Comparison of ENCODE assay signal across 19 mouse cellular contexts in genomic region chr4:133620668-133621067, GRCm38 (mm10). TPM values are rescaled to one million over a fixed set of nuclear protein-coding genes. Genes with fewer than 3 reads are reported as not detected.
DNase-seq lines count a peak whose midpoint lies in the region; ATAC-seq and TF ChIP-seq lines count a peak whose summit lies in the region.
"Had no signal": no experiment of that assay in that cellular context is flagged by ENCODE, and none has a peak within 500 bp of the region (broad histone marks: within the 10 kb centered on the region; RNA-seq: fewer than 3 reads in every experiment).

No protein-coding gene starts in this region.

- peaks cover 12% of the 10 kb centered on the region; the same call in 1 of the 2 replicates for H3K4me1 ChIP-seq in heart, embryonic 11.5 days (ENCODE audit: control insufficient read depth, insufficient read depth, low read length)
- H3K4me1 ChIP-seq in spleen, adult 2 months (ENCODE audit: control insufficient read depth, insufficient read depth, insufficient read length): peaks cover 42% of the 10 kb centered on the region
- H3K4me1 ChIP-seq in brown adipose tissue, adult 24 weeks (ENCODE audit: control insufficient read depth, insufficient read depth, insufficient read length, low read length): peaks cover 35% of the 10 kb centered on the region
- H3K4me1 ChIP-seq in hindbrain, embryonic 13.5 days (replicated peaks): no peaks in the 10 kb centered on the region
- H3K4me1 ChIP-seq: midbrain, embryonic 15.5 days; neural tube, embryonic 13.5 days had no signal

- no peak for DNase-seq in heart, adult 18-20 months
- DNase-seq in spleen, adult 2 months (ENCODE audit: low read depth in 1 of 2, low spot score in 2 of 2): peak in 1 of 2 experiments; percentile 54
- DNase-seq in spleen, adult 18-20 months: no peak
- DNase-seq in thymus, postnatal 25 days: peak; percentile 46
- no peak for DNase-seq in adrenal gland, adult 8-10 months
- DNase-seq: cerebellum, adult 8-10 months; embryo, embryonic 11 days; forebrain, postnatal 0 days; gastrocnemius, postnatal 25 days; kidney, adult 11 months; kidney, postnatal 25 days; left cerebral cortex, postnatal 4 days; lung, adult 18-20 months had no signal

- TF ChIP-seq CTCF in spleen, adult 2 months (IDR thresholded peaks at IDR 0.05; ENCODE audit: extremely low read depth, insufficient read depth, insufficient read length, insufficient replicate concordance): no peak

- peak overlapping the region; percentile 34; the same call in 1 of the 2 replicates for H3K9ac ChIP-seq in heart, embryonic 11.5 days (ENCODE audit: low read depth, low read length)
- no peak overlapping the region for H3K9ac ChIP-seq in hindbrain, embryonic 13.5 days
- H3K9ac ChIP-seq: forebrain, postnatal 0 days; midbrain, embryonic 15.5 days; neural tube, embryonic 13.5 days had no signal

- H3K4me2 ChIP-seq in heart, embryonic 11.5 days: no peak overlapping the region
- no peak overlapping the region for H3K4me2 ChIP-seq in hindbrain, embryonic 13.5 days
- H3K4me2 ChIP-seq: midbrain, embryonic 15.5 days; neural tube, embryonic 13.5 days had no signal

- no peak overlapping the region for H3K27ac ChIP-seq in heart, embryonic 11.5 days (ENCODE audit: low read depth, low read length)
- H3K27ac ChIP-seq in spleen, adult 2 months (ENCODE audit: insufficient read depth, low read length): peak overlapping the region; percentile 90
- peak overlapping the region; percentile 19; the same call in 1 of the 2 replicates for H3K27ac ChIP-seq in brown adipose tissue, adult 24 weeks (replicated peaks; ENCODE audit: low read depth, low read length)
- H3K27ac ChIP-seq in hindbrain, embryonic 13.5 days: no peak overlapping the region
- H3K27ac ChIP-seq: macrophage; midbrain, embryonic 15.5 days; neural tube, embryonic 13.5 days had no signal

- peaks cover 6% of the 10 kb centered on the region for H3K36me3 ChIP-seq in heart, embryonic 11.5 days (ENCODE audit: control insufficient read depth, insufficient read depth, low read length)
- peaks cover 17% of the 10 kb centered on the region for H3K36me3 ChIP-seq in spleen, adult 2 months (ENCODE audit: control insufficient read depth, insufficient read depth, low read length)
- H3K36me3 ChIP-seq in hindbrain, embryonic 13.5 days: peaks cover 63% of the 10 kb centered on the region

- no peaks in the 10 kb centered on the region for H3K27me3 ChIP-seq in heart, embryonic 11.5 days (ENCODE audit: control insufficient read depth, insufficient read depth, low read length)
- no peaks in the 10 kb centered on the region for H3K27me3 ChIP-seq in spleen, adult 2 months (ENCODE audit: control insufficient read depth, insufficient read depth, low read length)
- H3K27me3 ChIP-seq in hindbrain, embryonic 13.5 days: no peaks in the 10 kb centered on the region
- H3K27me3 ChIP-seq: midbrain, embryonic 15.5 days; neural tube, embryonic 13.5 days had no signal

- H3K9me3 ChIP-seq in heart, embryonic 11.5 days (replicated peaks; ENCODE audit: control insufficient read depth, low read length): no peaks in the 10 kb centered on the region
- no peaks in the 10 kb centered on the region for H3K9me3 ChIP-seq in hindbrain, embryonic 13.5 days
- H3K9me3 ChIP-seq: midbrain, embryonic 15.5 days; neural tube, embryonic 13.5 days had no signal

- no peak for TF ChIP-seq POLR2A in spleen, adult 2 months (IDR thresholded peaks at IDR 0.05; ENCODE audit: low read depth, low read length)

- ATAC-seq in heart, embryonic 11.5 days (replicated peaks; ENCODE audit: insufficient number of reproducible peaks, low FRiP score, low TSS enrichment): no peak
- no peak for ATAC-seq in hindbrain, embryonic 13.5 days (ENCODE audit: low FRiP score)
- ATAC-seq: forebrain, postnatal 0 days; midbrain, embryonic 15.5 days had no signal

- WGBS in heart, embryonic 11.5 days (ENCODE audit: insufficient replicate concordance): 77% methylated on average over 8 of the region's 8 CpGs
- WGBS in spleen, adult 2 months: 25% methylated on average over 8 of the region's 8 CpGs
- 93% methylated on average over 8 of the region's 8 CpGs for WGBS in hindbrain, embryonic 13.5 days

- no peak overlapping the region for H3K4me3 ChIP-seq in heart, embryonic 11.5 days (ENCODE audit: low read depth, low read length)
- H3K4me3 ChIP-seq in spleen, adult 2 months (ENCODE audit: extremely low read depth, insufficient read depth, insufficient read length): no peak overlapping the region
- no peak overlapping the region for H3K4me3 ChIP-seq in brown adipose tissue, adult 24 weeks (ENCODE audit: insufficient read depth, low read depth, low read length)
- H3K4me3 ChIP-seq in hindbrain, embryonic 13.5 days: no peak overlapping the region
- H3K4me3 ChIP-seq: midbrain, embryonic 15.5 days; neural tube, embryonic 13.5 days had no signal

RNA-seq across cellular contexts. Expression of gene Sfn, which starts 18.7 kb away (rescaled TPM):
- 1.7 and 3.0 TPM in 2 replicates for polyA plus RNA-seq in heart, embryonic 11.5 days (2014; fragmentation: Nextera tagmentation; extraction: Ambion mirVana)
- total RNA-seq in heart, adult 18-20 months (2021): 1 to 10 TPM; 1.0 to 1.4 TPM
- polyA plus RNA-seq in spleen, adult 2 months (2012; rRNA removed): 15.5 and 26.1 TPM in 2 replicates
- polyA plus RNA-seq in brown adipose tissue, adult 24 weeks (2012; ENCODE audit: insufficient read depth, insufficient read length, missing spikeins): 1.2 and 1.3 TPM in 2 replicates
- 1 to 10 TPM; 2.0 to 3.0 (median 2.3) TPM for total RNA-seq in adrenal gland, adult 8-10 months (2022)
- 2.8 and 4.1 TPM in 2 replicates for polyA plus RNA-seq in hindbrain, embryonic 13.5 days (2015; fragmentation: Nextera tagmentation; extraction: Ambion mirVana)

RNA-seq across cellular contexts. Expression of gene Zdhhc18, which starts 29.3 kb away (rescaled TPM):
- 1.5 and 2.5 TPM in 2 replicates for polyA plus RNA-seq in heart, embryonic 11.5 days (2014; fragmentation: Nextera tagmentation; extraction: Ambion mirVana)
- total RNA-seq in heart, adult 18-20 months (2021): 10 to 100 TPM; 20.9 to 31.7 TPM
- 133 and 134 TPM in 2 replicates for polyA plus RNA-seq in spleen, adult 2 months (2012; rRNA removed)
- polyA plus RNA-seq in brown adipose tissue, adult 24 weeks (2012; ENCODE audit: insufficient read depth, insufficient read length, missing spikeins): 9.4 and 10.6 TPM in 2 replicates
- total RNA-seq in adrenal gland, adult 8-10 months (2022): 10 to 100 TPM; 17.9 to 39.5 (median 29.0) TPM
- polyA plus RNA-seq in hindbrain, embryonic 13.5 days (2015; fragmentation: Nextera tagmentation; extraction: Ambion mirVana): 3.4 and 4.4 TPM in 2 replicates

RNA-seq across cellular contexts. Expression of gene Gpn2, which starts 36.5 kb away (rescaled TPM):
- polyA plus RNA-seq in heart, embryonic 11.5 days (2014; fragmentation: Nextera tagmentation; extraction: Ambion mirVana): 14.2 and 14.3 TPM in 2 replicates
- 1 to 10 TPM; 7.9 TPM for total RNA-seq in heart, adult 18-20 months (2021)
- 36.1 and 55.9 TPM in 2 replicates for polyA plus RNA-seq in spleen, adult 2 months (2012; rRNA removed)
- 8.1 TPM in 2 replicates for polyA plus RNA-seq in brown adipose tissue, adult 24 weeks (2012; ENCODE audit: insufficient read depth, insufficient read length, missing spikeins)
- 10 to 100 TPM; 17.0 to 19.4 (median 18.5) TPM for total RNA-seq in adrenal gland, adult 8-10 months (2022)
- polyA plus RNA-seq in hindbrain, embryonic 13.5 days (2015; fragmentation: Nextera tagmentation; extraction: Ambion mirVana): 17.7 and 22.2 TPM in 2 replicates

RNA-seq across cellular contexts. Expression of gene Gpatch3, which starts 46.1 kb away (rescaled TPM):
- 5.0 and 6.0 TPM in 2 replicates for polyA plus RNA-seq in heart, embryonic 11.5 days (2014; fragmentation: Nextera tagmentation; extraction: Ambion mirVana)
- 1 to 10 TPM; 3.2 to 3.6 TPM for total RNA-seq in heart, adult 18-20 months (2021)
- 3.7 and 6.0 TPM in 2 replicates for polyA plus RNA-seq in spleen, adult 2 months (2012; rRNA removed)
- polyA plus RNA-seq in brown adipose tissue, adult 24 weeks (2012; ENCODE audit: insufficient read depth, insufficient read length, missing spikeins): 0.96 and 1.5 TPM in 2 replicates
- total RNA-seq in adrenal gland, adult 8-10 months (2022): 10 to 100 TPM in 2 of 4 experiments, 1 to 10 TPM in 2; 6.1 to 15.6 (median 9.6) TPM
- polyA plus RNA-seq in hindbrain, embryonic 13.5 days (2015; fragmentation: Nextera tagmentation; extraction: Ambion mirVana): 6.7 and 8.3 TPM in 2 replicates

RNA-seq across cellular contexts. Expression of gene Pigv, which starts 51.8 kb away (rescaled TPM):
- 11.4 and 13.9 TPM in 2 replicates for polyA plus RNA-seq in heart, embryonic 11.5 days (2014; fragmentation: Nextera tagmentation; extraction: Ambion mirVana)
- total RNA-seq in heart, adult 18-20 months (2021): 10 to 100 TPM; 12.5 to 12.7 TPM
- polyA plus RNA-seq in spleen, adult 2 months (2012; rRNA removed): 14.5 and 16.0 TPM in 2 replicates
- polyA plus RNA-seq in brown adipose tissue, adult 24 weeks (2012; ENCODE audit: insufficient read depth, insufficient read length, missing spikeins): 4.6 and 5.9 TPM in 2 replicates
- total RNA-seq in adrenal gland, adult 8-10 months (2022): 10 to 100 TPM; 26.0 to 31.0 (median 27.3) TPM
- 13.4 and 14.1 TPM in 2 replicates for polyA plus RNA-seq in hindbrain, embryonic 13.5 days (2015; fragmentation: Nextera tagmentation; extraction: Ambion mirVana)

Comparison
In these comparisons a context has a peak if more than half of its experiments do, and no peak if none do; other contexts are left out.
1. H3K27ac ChIP-seq: peak in spleen, adult 2 months (single experiment) and brown adipose tissue, adult 24 weeks (single experiment); none in heart, embryonic 11.5 days (single experiment) and hindbrain, embryonic 13.5 days (single experiment).
2. RNA of gene Zdhhc18, which starts 29.3 kb away (polyA plus RNA-seq): 133 to 134 TPM in spleen, adult 2 months; 9.4 to 10.6 TPM in brown adipose tissue, adult 24 weeks, 3.4 to 4.4 TPM in hindbrain, embryonic 13.5 days and 1.5 to 2.5 TPM in heart, embryonic 11.5 days; every median in the first group is over 10 times any median in the second.